Mouse (Mus musculus): ENCODE results near the gene Spata19.

DNA sequence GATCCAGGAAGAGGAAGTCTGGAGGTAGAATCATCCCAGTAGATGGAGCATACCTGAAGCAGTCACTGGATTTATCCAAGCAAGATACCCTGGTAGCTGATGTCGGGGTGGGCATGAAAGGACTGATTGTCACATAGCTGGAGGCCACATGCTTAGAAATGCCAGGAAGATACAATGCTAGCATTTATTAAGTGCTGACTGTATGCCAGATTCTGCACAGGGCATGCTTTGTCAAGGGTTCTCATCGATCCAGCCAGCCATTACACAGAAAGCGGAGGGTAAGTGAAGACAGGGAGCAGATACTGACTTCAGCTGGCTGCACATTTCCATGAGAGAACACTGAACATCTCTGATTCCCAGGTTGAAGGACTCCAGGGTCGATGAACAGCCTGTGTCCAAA lies 4.6 kb downstream of the Spata19 start:
- no peak for TF ChIP-seq CTCF (conservative IDR thresholded peaks at IDR 0.05; ENCODE audit: low read length)
- no peak for TF ChIP-seq POU5F1 (IDR thresholded peaks at IDR 0.05; ENCODE audit: borderline replicate concordance, low read length)
